Mouse (Mus musculus) gastrocnemius, adult 2 months (tissue): ENCODE measurements around the gene Trip6. TPM values are rescaled to one million over a fixed set of nuclear protein-coding genes. Genes with fewer than 3 reads are reported as not detected.

Source experiments
- DNase-seq: peaks from one replicate; pipeline ENCODE4 v3.0.0; 2022
- H3K27ac ChIP-seq: fragments of 200-600 bp; 2 replicates; pipeline ENCODE4 v1.8.1; 2022; ENCODE audit warnings: mild to moderate bottlenecking
- H3K4me3 ChIP-seq: fragments of 200-600 bp; 2 replicates; pipeline ENCODE4 v1.8.1; 2022; ENCODE audit warnings: mild to moderate bottlenecking, moderate library complexity
- CTCF ChIP-seq: fragments of 200-600 bp; IDR thresholded peaks from 2 replicates; pipeline ENCODE4 v1.8.1; 2022; ENCODE audit warnings: antibody characterized with exemption, mild to moderate bottlenecking, moderate library complexity
- intact Hi-C: fragments of 180-260 bp; cut with DNase I; formaldehyde crosslinking; loops from one replicate; pipeline ENCODE4 v1.15.1; 2025
- long read RNA-seq, 2 experiments: library from polyadenylated mRNA; stranded (forward); transcript quantifications; one replicate each; pipeline ENCODE4 v2.0.0; 2021
- total RNA-seq, 2 experiments: library from RNA; stranded (reverse); gene quantifications; 2 replicates each; pipeline ENCODE4 v1.2.3; 2021

Gene Trip6
- 1 to 10 TPM; 2.1 to 3.1 TPM for total RNA-seq
- long read RNA-seq, experiment 1, transcript Trip6-201 (9 exons, 2,168 nt) = major isoform, 5 of 5 reads
- long read RNA-seq, experiment 1, partial matches to known transcripts = 0 of 5 reads
- long read RNA-seq, experiment 1, other reads (novel, unspliced or antisense) = 0 of 5 reads
- long read RNA-seq, experiment 2, partial matches to known transcripts = 0 of 3 reads
- long read RNA-seq, experiment 2, other reads (novel, unspliced or antisense) = 1 of 3 reads

DNA sequence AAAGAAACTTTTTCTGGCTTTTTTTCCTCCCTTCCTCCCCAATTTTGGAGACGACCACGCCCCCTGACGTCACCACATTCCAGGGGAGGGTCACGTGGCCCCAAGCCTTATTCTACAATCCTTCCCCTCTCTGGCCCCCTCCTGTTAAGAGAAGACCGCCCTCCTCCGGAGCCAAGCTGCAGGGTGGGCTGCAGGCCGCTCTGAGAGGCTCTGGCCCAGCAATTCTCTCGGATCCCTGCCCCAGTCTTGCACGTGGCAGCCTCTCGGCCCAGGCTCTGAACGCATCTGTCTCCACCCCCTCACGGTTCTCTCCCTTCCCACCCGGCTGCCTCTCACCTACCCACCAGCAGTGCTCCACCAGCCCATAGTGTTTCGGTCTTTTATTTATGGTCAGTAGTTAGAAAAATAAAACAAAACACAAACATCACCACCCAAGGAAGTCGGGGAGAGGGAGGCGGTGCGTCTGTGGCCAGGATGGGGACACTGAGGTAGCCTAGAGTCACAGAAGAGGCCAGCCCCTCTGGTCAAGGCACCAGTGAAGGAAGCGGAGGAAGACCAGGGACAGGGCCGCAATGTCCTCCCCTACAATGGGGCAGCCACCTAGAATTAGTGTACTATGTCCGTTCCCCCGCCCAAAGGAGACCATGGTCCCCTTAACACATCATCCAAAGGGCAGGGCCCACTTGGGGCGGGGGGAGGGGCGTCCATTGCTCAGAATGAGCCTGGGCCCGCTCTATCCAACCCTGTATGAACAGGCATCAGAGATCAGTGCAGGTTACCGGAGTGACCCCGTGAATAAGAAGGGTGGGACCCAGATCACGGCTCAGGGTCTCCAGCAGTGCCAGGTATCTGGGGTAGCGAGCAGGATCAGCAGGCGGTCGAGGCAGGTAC lies at the start of gene Trip6:
TSS of gene Trip6 (minus strand) at position 212 of the 891 bp plus-strand sequence.
- intact Hi-C loops = no loop called here
- DNase-seq = peak; percentile 90
- H3K4me3 ChIP-seq = peak within 1 kb of the TSS; percentile 83
- TF ChIP-seq CTCF = no peak
- peak within 1 kb of the TSS; percentile 91 for H3K27ac ChIP-seq

- Histone ChIP-seq H3K27ac (no peak overlapping the region), H3K4me3 (peak overlapping the region; percentile 33)
- no peak for DNase-seq
- TF ChIP-seq CTCF = peak; percentile 29; the same call in 1 of the 2 replicates
- intact Hi-C loops = no loop called here
Measured at GRCm38 (mm10) chr5:137358382-137358781, 44.2 kb upstream of the Trip6 start.

- no peak overlapping the region for H3K27ac ChIP-seq
- no peak for DNase-seq
- intact Hi-C loops = no loop called here
- H3K4me3 ChIP-seq = peak overlapping the region; percentile 41
- no peak for TF ChIP-seq CTCF
Measured at GRCm38 (mm10) chr5:137354091-137354490, 39.9 kb upstream of the Trip6 start.

- peak; percentile 41 for DNase-seq
- peak overlapping the region; percentile 93 for H3K27ac ChIP-seq
- peak overlapping the region; percentile 97 for H3K4me3 ChIP-seq
- no peak for TF ChIP-seq CTCF
- intact Hi-C loops = no loop called here
Measured at GRCm38 (mm10) chr5:137352011-137352975, 38.1 kb upstream of the Trip6 start.

DNA sequence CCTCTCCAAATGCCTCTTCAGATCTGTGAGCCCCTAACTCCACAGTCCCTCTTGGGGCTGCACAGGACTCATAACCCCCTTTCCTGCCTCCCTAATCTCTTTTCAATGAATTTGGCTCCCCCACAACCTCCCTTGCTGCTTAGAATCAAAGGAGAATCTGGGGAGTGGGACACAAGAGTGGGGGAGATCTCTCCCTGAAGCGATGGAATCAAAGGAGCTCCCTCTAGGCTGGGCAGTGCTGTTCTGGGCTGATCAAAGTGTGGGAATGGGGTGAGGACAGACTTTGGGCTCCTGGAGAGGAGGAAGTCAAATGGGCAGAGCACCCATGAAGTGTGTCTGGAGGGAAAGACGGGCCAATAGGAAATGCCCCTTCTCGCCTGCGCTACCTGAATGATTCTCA lies 37.2 kb upstream of the Trip6 start:
- intact Hi-C loops = no loop called here
- DNase-seq = no peak
- Histone ChIP-seq H3K4me3 (peak overlapping the region; percentile 97), H3K27ac (peak overlapping the region; percentile 93)
- TF ChIP-seq CTCF = no peak

DNA sequence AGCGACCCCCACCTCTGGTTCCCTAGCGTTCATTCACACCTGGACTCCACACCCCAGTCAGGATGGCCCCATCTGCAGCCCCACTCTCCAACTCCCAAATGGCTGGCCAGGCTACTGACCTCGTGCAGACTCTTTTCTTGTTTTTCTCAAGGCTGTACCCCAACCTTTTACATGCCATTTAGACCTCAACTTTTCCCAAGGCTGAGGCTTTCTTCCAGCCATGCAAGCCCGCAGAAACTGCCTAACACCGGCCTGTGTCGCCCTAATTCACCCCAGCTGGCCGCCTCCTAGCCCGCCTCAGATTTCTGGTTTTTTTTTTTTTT lies 36.8 kb upstream of the Trip6 start:
- DNase-seq = no peak
- intact Hi-C loops = no loop called here
- Histone ChIP-seq H3K27ac (peak overlapping the region; percentile 93), H3K4me3 (peak overlapping the region; percentile 97)
- TF ChIP-seq CTCF = no peak

GRCm38 (mm10) chr5:137350205-137351057 lies 36.2 kb upstream of the Trip6 start:
- intact Hi-C loops = no loop called here
- peak overlapping the region; percentile 97 for H3K4me3 ChIP-seq
- no peak for DNase-seq
- TF ChIP-seq CTCF = no peak
- H3K27ac ChIP-seq = peak overlapping the region; percentile 93

DNA sequence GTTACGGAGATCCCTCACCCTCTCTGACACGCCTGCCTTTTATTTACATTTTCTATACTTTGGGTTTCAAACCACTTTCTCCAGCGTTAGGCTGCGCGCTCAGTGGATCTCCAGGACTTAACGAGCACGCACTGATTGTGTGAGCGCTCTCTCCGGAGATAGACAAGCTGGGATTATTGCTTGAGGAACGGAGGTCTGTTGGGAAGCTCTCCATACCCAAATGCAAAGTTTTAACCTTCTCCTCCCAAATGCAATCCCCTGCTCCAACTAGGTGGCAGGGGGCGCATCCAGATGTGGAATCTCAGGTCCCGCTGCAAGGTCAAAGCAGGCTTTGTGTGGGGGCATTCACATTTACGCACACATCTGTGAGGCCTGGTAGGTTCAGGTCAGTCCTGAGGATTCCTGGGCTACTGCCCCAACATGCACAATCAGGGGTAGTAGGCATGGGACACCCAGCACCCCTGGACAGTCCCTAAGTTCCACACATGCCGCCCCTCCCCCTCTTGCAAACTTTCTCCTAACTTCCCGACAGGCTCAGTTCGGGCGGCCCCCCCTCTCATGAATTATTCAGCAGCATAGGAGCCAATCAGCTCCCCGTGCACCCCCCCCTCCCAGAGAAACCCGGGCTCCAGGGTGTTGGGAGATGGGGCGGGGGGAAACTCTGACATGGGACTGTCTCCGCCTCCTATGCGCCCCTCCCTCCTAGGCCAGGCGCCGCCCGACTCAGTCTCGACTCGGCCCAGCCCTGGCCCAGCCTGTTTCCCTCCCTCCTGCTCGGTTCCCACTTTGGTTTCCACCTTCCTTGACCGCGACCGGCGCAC lies 35.4 kb upstream of the Trip6 start, which contains the start of gene Ephb4:
TSS of gene Ephb4 (plus strand) at position 726 of the 821 bp plus-strand sequence.
- intact Hi-C loops = loop anchor here (10.0 kb wide), 1 partner anchor 435 kb away; the partner anchor contains the start of genes Mepce and Zcwpw1
- TF ChIP-seq CTCF = no peak
- peak within 1 kb of the TSS; percentile 93 for H3K27ac ChIP-seq
- H3K4me3 ChIP-seq = peak within 1 kb of the TSS; percentile 97
- DNase-seq = peak; percentile 94

- no peak for TF ChIP-seq CTCF
- peak overlapping the region; percentile 93 for H3K27ac ChIP-seq
- intact Hi-C loops = loop anchor here (10.0 kb wide), 1 partner anchor 436 kb away; the partner anchor contains the start of genes Mepce and Zcwpw1
Measured at GRCm38 (mm10) chr5:137348482-137349383, 34.5 kb upstream of the Trip6 start.

More at GRCm38 (mm10) chr5:137348482-137349383, 34.5 kb upstream of the Trip6 start:
- peak; percentile 74 for DNase-seq
- peak overlapping the region; percentile 97 for H3K4me3 ChIP-seq
